Mouse (Mus musculus) large intestine, adult 2 months (tissue): ENCODE measurements around the gene Cog7. TPM values are rescaled to one million over a fixed set of nuclear protein-coding genes. Genes with fewer than 3 reads are reported as not detected.

Source experiments
- DNase-seq: peaks from one replicate; pipeline ENCODE4 v3.0.0-alpha.2; 2012; ENCODE audit warnings: low read depth, low spot score
- WGBS: fragments of 180-500 bp; shearing (Covaris S2); methylation state at CpG from one replicate; pipeline ENCODE4 v1.1.7; 2018; 5-methylcytosine and 5-hydroxymethylcytosine counted together
- polyA plus RNA-seq: library from polyadenylated mRNA; depleted of rRNA; stranded (reverse); fragments of >200 nt; gene quantifications from 2 replicates; pipeline ENCODE4 v1.2.3, GENCODE M21; 2012

Gene Cog7
- polyA plus RNA-seq, 1 experiment: 19.5 TPM

GRCm38 (mm10) chr7:121906879-121907278 is 74.6 kb downstream of the Cog7 start:
- 42% methylated on average over 4 of the region's 4 CpGs for WGBS

GRCm38 (mm10) chr7:121902757-121903411 is 78.6 kb downstream of the Cog7 start:
- DNase-seq: no peak
- WGBS: 63% methylated on average over 8 of the region's 8 CpGs

More at GRCm38 (mm10) chr7:121906879-121907278, 74.6 kb downstream of the Cog7 start:
- DNase-seq: no peak

- whole genome bisulfite sequencing: 24% methylated on average over 7 of the region's 7 CpGs
- DNase-seq: no peak
Observed at GRCm38 (mm10) chr7:121899940-121900339, 81.6 kb downstream of the Cog7 start.

- 12% methylated on average over 14 of the region's 14 CpGs for WGBS
- no peak for DNase-seq
Observed at GRCm38 (mm10) chr7:121899311-121899710, 82.2 kb downstream of the Cog7 start.

- DNase-seq: no peak
- 30% methylated on average over 6 of the region's 6 CpGs for WGBS
Observed at GRCm38 (mm10) chr7:121896689-121897088, 84.8 kb downstream of the Cog7 start.

- 70% methylated on average over 13 of the region's 13 CpGs for WGBS
- no peak for DNase-seq
Observed at GRCm38 (mm10) chr7:121890636-121891360, 90.7 kb downstream of the Cog7 start.

- no peak for DNase-seq
- 88% methylated on average over 4 of the region's 4 CpGs for WGBS
Observed at GRCm38 (mm10) chr7:121880246-121880645, 101.3 kb downstream of the Cog7 start.

GRCm38 (mm10) chr7:121874784-121875183 is 106.7 kb downstream of the Cog7 start:
- 36% methylated on average over 7 of the region's 7 CpGs for WGBS
- DNase-seq: no peak

GRCm38 (mm10) chr7:121873998-121874397 is 107.5 kb downstream of the Cog7 start:
- peak; percentile 73 for DNase-seq
- WGBS: 11% methylated on average over 3 of the region's 3 CpGs

GRCm38 (mm10) chr7:121871631-121872030 is 109.9 kb downstream of the Cog7 start:
- 50% methylated on average over 2 of the region's 3 CpGs for WGBS
- DNase-seq: no peak

- DNase-seq: no peak
- WGBS: 3% methylated on average over 38 of the region's 42 CpGs
Observed at GRCm38 (mm10) chr7:121864858-121865585, 116.5 kb downstream of the Cog7 start, which contains the start of gene Scnn1b. TSS of gene Scnn1b (plus strand) at chr7:121865038.

- WGBS: 70% methylated on average over 8 of the region's 8 CpGs
- no peak for DNase-seq
Observed at GRCm38 (mm10) chr7:121858939-121859338, 122.6 kb downstream of the Cog7 start.

GRCm38 (mm10) chr7:121857177-121857884 is 124.2 kb downstream of the Cog7 start:
- DNase-seq: no peak
- whole genome bisulfite sequencing: 65% methylated on average over 11 of the region's 11 CpGs

- 72% methylated on average over 8 of the region's 9 CpGs for whole genome bisulfite sequencing
- DNase-seq: no peak
Observed at GRCm38 (mm10) chr7:121848537-121849168, 132.9 kb downstream of the Cog7 start.

- DNase-seq: no peak
- 60% methylated on average over 6 of the region's 6 CpGs for WGBS
Observed at GRCm38 (mm10) chr7:121845964-121846363, 135.5 kb downstream of the Cog7 start.

GRCm38 (mm10) chr7:121842234-121842633 is 139.3 kb downstream of the Cog7 start:
- no peak for DNase-seq
- WGBS: 40% methylated on average over 6 of the region's 6 CpGs

GRCm38 (mm10) chr7:121840810-121841209 is 140.7 kb downstream of the Cog7 start:
- no peak for DNase-seq
- WGBS: 77% methylated on average over 7 of the region's 7 CpGs

- no peak for DNase-seq
Observed at GRCm38 (mm10) chr7:121836827-121837226, 144.7 kb downstream of the Cog7 start.

GRCm38 (mm10) chr7:121835392-121835791 is 146.1 kb downstream of the Cog7 start:
- no peak for DNase-seq
- WGBS: 85% methylated on average over 7 of the region's 7 CpGs

More at GRCm38 (mm10) chr7:121836827-121837226, 144.7 kb downstream of the Cog7 start:
- WGBS: 43% methylated on average over 7 of the region's 7 CpGs
